Mouse (Mus musculus) CH12.LX (cell line): Measurements from ENCODE around the gene Insig1.

Experiments
- CHD1 ChIP-seq: IDR thresholded peaks from 2 replicates; pipeline ENCODE4 v1.6.1; 2012; ENCODE audit warnings: low read depth, low read length, improper control_type of control experiment, inconsistent platforms
- CTCF ChIP-seq, 2 experiments: IDR thresholded peaks in 1 of 2; conservative IDR thresholded peaks in 1 of 2; 2 replicates each; pipeline ENCODE4 v1.5.1; 2011 to 2012; ENCODE audit warnings: low read depth in 2 of 2, low read length in 2 of 2, improper control_type of control experiment in 1 of 2, inconsistent platforms in 1 of 2, mild to moderate bottlenecking in 1 of 2, moderate library complexity in 1 of 2
- EP300 ChIP-seq: IDR thresholded peaks from 2 replicates; pipeline ENCODE4 v1.6.1; 2011; ENCODE audit warnings: low read length, improper control_type of control experiment
- ETS1 ChIP-seq: conservative IDR thresholded peaks from 2 replicates; pipeline ENCODE4 v1.6.1; 2012; ENCODE audit warnings: low read depth, mild to moderate bottlenecking, inconsistent platforms, low read length, improper control_type of control experiment, moderate library complexity
- GABPA ChIP-seq: IDR thresholded peaks from 2 replicates; pipeline ENCODE4 v1.6.1; 2012; ENCODE audit warnings: low read depth, low read length, improper control_type of control experiment, inconsistent platforms; ENCODE audit not compliant: insufficient replicate concordance
- HCFC1 ChIP-seq: IDR thresholded peaks from 2 replicates; pipeline ENCODE4 v1.6.1; 2012; ENCODE audit warnings: low read depth, mild to moderate bottlenecking, inconsistent platforms, low read length, improper control_type of control experiment
- POLR2A ChIP-seq: IDR thresholded peaks from 2 replicates; pipeline ENCODE4 v1.6.1; 2011; ENCODE audit warnings: low read depth, mild to moderate bottlenecking, improper control_type of control experiment, low read length
- SIN3A ChIP-seq: IDR thresholded peaks from 2 replicates; pipeline ENCODE4 v1.6.1; 2012; ENCODE audit warnings: low read length, improper control_type of control experiment, inconsistent platforms
- TBP ChIP-seq: conservative IDR thresholded peaks from 2 replicates; pipeline ENCODE4 v1.6.1; 2011; ENCODE audit warnings: low read depth, low read length, improper control_type of control experiment
- USF1 ChIP-seq: IDR thresholded peaks from 2 replicates; pipeline ENCODE4 v1.6.1; 2014; ENCODE audit warnings: low read depth, mild to moderate bottlenecking, inconsistent platforms, low read length, improper control_type of control experiment
- ZKSCAN1 ChIP-seq: IDR thresholded peaks from 2 replicates; pipeline ENCODE4 v1.6.1; 2012; ENCODE audit warnings: low read depth, inconsistent platforms, low read length, improper control_type of control experiment, borderline replicate concordance
- ZMIZ1 ChIP-seq: IDR thresholded peaks from 2 replicates; pipeline ENCODE4 v1.6.1; 2012; ENCODE audit warnings: low read depth, mild to moderate bottlenecking, inconsistent platforms, low read length, improper control_type of control experiment

- TF ChIP-seq USF1 (no peak), CTCF (conservative IDR thresholded peaks at IDR 0.05 in 1 of 2, IDR thresholded peaks at IDR 0.05 in 1 of 2; ENCODE audit: low read depth in 2 of 2, low read length in 2 of 2) (no peak), ZMIZ1 (no peak), POLR2A (no peak), HCFC1 (no peak), GABPA (no peak), EP300 (no peak), CHD1 (no peak), SIN3A (no peak), ZKSCAN1 (no peak), ETS1 (no peak), TBP (no peak)
Measured at GRCm38 (mm10) chr5:28023452-28023851, 47.7 kb upstream of the Insig1 start.
